Mouse (Mus musculus) embryonic fibroblast, embryonic 13.5 days (primary cell): ENCODE measurements around the gene Meox1.

Experiments
- CTCF ChIP-seq: IDR thresholded peaks from 2 replicates; pipeline ENCODE4 v1.5.1; 2011; ENCODE audit warnings: mild to moderate bottlenecking, control low read depth, low read length, moderate library complexity, borderline replicate concordance; ENCODE audit not compliant: insufficient read depth
- POLR2A ChIP-seq: IDR thresholded peaks from 2 replicates; pipeline ENCODE4 v1.6.1; 2011; ENCODE audit warnings: low read depth, mild to moderate bottlenecking, control low read depth, low read length, moderate library complexity

DNA sequence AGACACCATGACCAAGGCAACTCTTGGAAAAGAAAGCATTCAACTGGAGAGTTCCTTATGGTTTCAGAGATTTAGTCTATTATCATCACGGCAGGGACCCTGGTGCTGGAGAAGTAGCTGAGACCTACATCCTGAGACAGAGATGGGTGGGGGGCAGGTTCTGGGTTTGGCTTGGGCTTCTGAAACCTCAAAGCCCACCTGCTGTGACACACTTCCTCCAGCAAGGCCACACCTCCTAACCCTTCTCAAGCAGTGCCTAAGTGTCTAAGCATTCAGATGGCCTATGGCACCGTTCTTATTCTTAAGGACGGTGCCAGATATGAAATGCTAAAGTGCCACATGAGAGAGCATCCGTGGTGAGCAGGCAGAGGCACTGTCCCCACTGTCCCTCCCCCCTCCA, 4.2 kb upstream of the Meox1 start:
- TF ChIP-seq CTCF (no peak), POLR2A (no peak)
